Mouse (Mus musculus) hindbrain, embryonic 15.5 days (tissue): ENCODE measurements around the gene Kif26b. TPM values are rescaled to one million over a fixed set of nuclear protein-coding genes. Genes with fewer than 3 reads are reported as not detected.

Experiments
- ATAC-seq: fragments of 200-750 bp; cut with Nextera tagmentation; 2 replicates; pipeline ENCODE4 v1.8.0; 2017; ENCODE audit warnings: low read depth, moderate number of reproducible peaks, moderate TSS enrichment; ENCODE audit not compliant: low FRiP score
- H3K27ac ChIP-seq: fragments of 300-500 bp; sonication (generic); replicated peaks from 2 replicates; pipeline ENCODE4 v1.5.1; 2015; ENCODE audit warnings: mild to moderate bottlenecking, inconsistent platforms
- H3K27me3 ChIP-seq: fragments of 300-500 bp; sonication (generic); 2 replicates; pipeline ENCODE4 v1.6.1; 2015; ENCODE audit warnings: control low read depth, inconsistent platforms
- H3K36me3 ChIP-seq: fragments of 300-500 bp; sonication (generic); 2 replicates; pipeline ENCODE4 v1.6.1; 2015; ENCODE audit warnings: control low read depth, inconsistent platforms
- H3K4me1 ChIP-seq: fragments of 300-500 bp; sonication (generic); replicated peaks from 2 replicates; pipeline ENCODE4 v1.6.1; 2015; ENCODE audit warnings: control low read depth, inconsistent platforms
- H3K4me2 ChIP-seq: fragments of 300-500 bp; sonication (generic); 2 replicates; pipeline ENCODE4 v1.6.1; 2015; ENCODE audit warnings: moderate library complexity, mild to moderate bottlenecking, inconsistent platforms
- H3K4me3 ChIP-seq: fragments of 300-500 bp; sonication (generic); 2 replicates; pipeline ENCODE4 v1.5.1; 2015; ENCODE audit warnings: mild to moderate bottlenecking, inconsistent platforms
- H3K9ac ChIP-seq: fragments of 300-500 bp; sonication (generic); 2 replicates; pipeline ENCODE4 v1.6.1; 2015; ENCODE audit warnings: inconsistent platforms
- H3K9me3 ChIP-seq: fragments of 300-500 bp; sonication (generic); 2 replicates; pipeline ENCODE4 v1.6.1; 2016; ENCODE audit warnings: control low read depth, inconsistent platforms
- WGBS: fragments of 180-500 bp; shearing (Covaris S2); methylation state at CpG from one replicate; pipeline ENCODE4 v1.1.7; 2015; 5-methylcytosine and 5-hydroxymethylcytosine counted together
- polyA plus RNA-seq: library from polyadenylated mRNA; unstranded; fragments of >200 nt; fragmentation: Nextera tagmentation; extraction: Ambion mirVana; gene quantifications from 2 replicates; pipeline ENCODE4 v1.2.1, GENCODE M21; 2015

Kif26b gene
- polyA plus RNA-seq, 1 experiment from 2014 or later: 10.8 TPM

GRCm38 (mm10) chr1:178978617-178979245 is 449.8 kb downstream of the Kif26b start:
- H3K4me2 ChIP-seq: no peak overlapping the region
- no peak overlapping the region for H3K9ac ChIP-seq
- H3K4me1 ChIP-seq: 0 out of 2 replicates have a peak, but pooled peaks cover 3% of the 10 kb centered on the region
- WGBS: 67% methylated on average over 8 of the region's 8 CpGs
- H3K36me3 ChIP-seq: no peaks in the 10 kb centered on the region
- H3K27ac ChIP-seq: no peak overlapping the region
- H3K9me3 ChIP-seq: no peaks in the 10 kb centered on the region
- H3K4me3 ChIP-seq: no peak overlapping the region
- no peaks in the 10 kb centered on the region for H3K27me3 ChIP-seq
- no peak for ATAC-seq

GRCm38 (mm10) chr1:178980185-178980584 is 451.3 kb downstream of the Kif26b start:
- H3K4me1 ChIP-seq: no peaks in the 10 kb centered on the region
- H3K27ac ChIP-seq: no peak overlapping the region
- H3K9me3 ChIP-seq: no peaks in the 10 kb centered on the region
- ATAC-seq: no peak
- no peak overlapping the region for H3K9ac ChIP-seq
- no peaks in the 10 kb centered on the region for H3K27me3 ChIP-seq
- no peak overlapping the region for H3K4me3 ChIP-seq
- no peak overlapping the region for H3K4me2 ChIP-seq
- no peaks in the 10 kb centered on the region for H3K36me3 ChIP-seq

GRCm38 (mm10) chr1:178981641-178982040 is 452.7 kb downstream of the Kif26b start:
- no peak overlapping the region for H3K4me3 ChIP-seq
- no peak for ATAC-seq

GRCm38 (mm10) chr1:178988176-178988575 is 459.3 kb downstream of the Kif26b start:
- no peak for ATAC-seq
- Histone ChIP-seq H3K9ac (no peak overlapping the region), H3K27ac (no peak overlapping the region), H3K27me3 (no peaks in the 10 kb centered on the region), H3K9me3 (no peaks in the 10 kb centered on the region), H3K4me1 (peaks cover 9% of the 10 kb centered on the region), H3K4me3 (no peak overlapping the region), H3K36me3 (no peaks in the 10 kb centered on the region), H3K4me2 (no peak overlapping the region)
- WGBS: 84% methylated on average over 1 of the region's 1 CpGs

More at GRCm38 (mm10) chr1:178981641-178982040, 452.7 kb downstream of the Kif26b start:
- Histone ChIP-seq H3K36me3 (no peaks in the 10 kb centered on the region), H3K4me2 (no peak overlapping the region), H3K27me3 (no peaks in the 10 kb centered on the region), H3K4me1 (no peaks in the 10 kb centered on the region), H3K9ac (no peak overlapping the region), H3K27ac (no peak overlapping the region), H3K9me3 (no peaks in the 10 kb centered on the region)
- 78% methylated on average over 5 of the region's 5 CpGs for WGBS

Other genes with a start within 250 kb of the Kif26b start
- 110 and 131 TPM in 2 replicates for gene Cox20, start 210.0 kb upstream of the Kif26b start, polyA plus RNA-seq
- gene Hnrnpu, start 191.3 kb upstream of the Kif26b start, polyA plus RNA-seq: 278 and 287 TPM in 2 replicates
- gene Efcab2, start 123.0 kb upstream of the Kif26b start, polyA plus RNA-seq: 9.9 and 11.2 TPM in 2 replicates